Mouse (Mus musculus): ENCODE measurements around the gene Bbs9.

DNA sequence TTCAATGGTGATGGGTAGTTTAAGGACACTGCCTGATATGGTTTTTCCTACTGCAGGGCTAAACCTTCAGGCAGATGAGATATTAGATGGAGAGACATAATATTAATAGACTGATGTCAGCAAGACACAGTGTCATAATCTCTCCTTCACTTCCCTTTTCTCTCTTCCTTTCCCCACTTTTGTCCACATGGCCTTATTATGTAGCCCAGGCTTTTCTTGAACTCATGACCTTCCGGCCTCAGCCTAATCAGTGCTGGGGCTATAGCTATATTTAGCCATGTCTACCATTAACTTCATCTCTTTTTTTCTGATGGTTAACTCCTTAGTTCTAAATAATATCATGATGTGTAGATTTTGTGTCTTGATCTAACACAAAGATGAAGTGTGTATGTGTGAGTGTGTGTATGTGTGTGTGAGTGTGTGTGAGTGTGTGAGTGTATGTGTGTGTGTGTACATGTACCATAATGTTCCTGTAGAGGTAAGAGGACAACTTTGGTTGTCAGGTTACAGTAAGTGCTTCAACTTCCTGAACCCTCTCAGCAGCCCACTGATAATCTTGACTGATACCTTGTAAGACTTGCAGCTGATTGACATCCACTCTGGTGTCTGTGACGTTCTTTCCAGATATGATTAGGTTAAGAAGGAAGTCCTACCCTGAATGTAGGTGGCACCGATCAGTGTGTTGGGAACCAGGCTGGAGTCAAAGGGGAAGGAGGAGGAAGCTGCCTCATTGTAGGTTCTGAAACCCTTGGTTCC is 55.4 kb downstream of the Bbs9 start:
- TF ChIP-seq CTCF (conservative IDR thresholded peaks at IDR 0.05 in 1 of 2, IDR thresholded peaks at IDR 0.05 in 1 of 2; ENCODE audit: low read depth in 2 of 2, low read length in 2 of 2) (no peak), JUND (conservative IDR thresholded peaks at IDR 0.05; ENCODE audit: low read depth, low read length) (no peak), MAX (IDR thresholded peaks at IDR 0.05; ENCODE audit: low read length) (no peak), USF1 (IDR thresholded peaks at IDR 0.05; ENCODE audit: low read depth, low read length) (no peak), RAD21 (IDR thresholded peaks at IDR 0.05; ENCODE audit: low read depth, low read length) (no peak), NELFE (IDR thresholded peaks at IDR 0.05; ENCODE audit: low read depth, low read length) (no peak), MXI1 (IDR thresholded peaks at IDR 0.05; ENCODE audit: low read depth, low read length) (no peak), HCFC1 (IDR thresholded peaks at IDR 0.05; ENCODE audit: low read depth, low read length) (no peak), CHD2 (IDR thresholded peaks at IDR 0.05; ENCODE audit: low read length) (no peak), MAZ (IDR thresholded peaks at IDR 0.05; ENCODE audit: low read depth, low read length) (no peak), EP300 (IDR thresholded peaks at IDR 0.05; ENCODE audit: low read length) (no peak), POLR2A (IDR thresholded peaks at IDR 0.05; ENCODE audit: low read depth, low read length) (no peak), TBP (conservative IDR thresholded peaks at IDR 0.05; ENCODE audit: low read depth, low read length) (no peak), BHLHE40 (IDR thresholded peaks at IDR 0.05; ENCODE audit: low read depth, low read length) (no peak)
